Mouse (Mus musculus): ENCODE data around the gene Gm44965. TPM values are rescaled to one million over a fixed set of nuclear protein-coding genes. Genes with fewer than 3 reads are reported as not detected.

Gene Gm44965
- total RNA-seq, 2 experiments from 2014 or later = not detected

DNA sequence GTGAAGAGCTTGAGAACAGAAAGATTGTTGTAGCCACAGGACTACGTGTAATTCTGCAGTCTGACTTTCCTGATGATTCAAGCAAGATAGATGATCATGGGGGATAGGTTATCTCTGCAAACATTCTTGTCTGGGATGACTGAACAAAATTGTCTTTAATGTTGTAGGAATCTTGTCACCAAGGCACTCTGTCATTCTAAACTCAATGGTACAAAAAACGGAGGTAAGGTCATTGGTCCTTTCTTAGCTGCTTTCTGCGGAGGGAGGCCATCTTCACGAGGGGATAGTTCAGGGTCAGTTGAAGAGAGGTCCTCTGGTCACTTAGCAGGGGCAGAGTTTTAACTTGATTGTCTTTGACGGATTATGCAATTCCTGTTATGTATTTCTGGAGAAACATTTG is 15.0 kb upstream of the Gm44965 start:
- ATAC-seq (replicated peaks; ENCODE audit: poor library complexity) = no peak

DNA sequence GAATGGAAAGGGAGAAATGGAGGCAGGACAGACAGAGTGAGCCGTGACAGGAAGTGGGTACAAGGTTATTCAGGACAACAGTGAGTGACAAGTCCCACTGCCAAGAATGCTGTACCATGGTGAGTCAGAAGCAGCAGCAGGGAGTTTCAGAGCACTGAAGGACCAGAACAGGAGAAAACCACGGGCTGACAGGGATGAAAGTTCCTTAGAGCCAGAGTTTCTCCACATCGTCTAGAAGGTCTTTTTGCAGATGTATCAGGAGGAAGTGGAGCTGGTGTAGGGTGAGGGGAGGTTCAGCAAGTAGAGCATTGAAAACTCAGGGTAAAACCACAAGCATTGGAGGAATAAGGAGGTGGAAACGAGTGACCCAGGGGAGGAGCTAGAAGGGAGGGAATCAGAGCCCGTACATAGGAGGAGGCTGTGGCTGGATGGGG is 14.5 kb upstream of the Gm44965 start:
- peak; percentile 76 for ATAC-seq (replicated peaks; ENCODE audit: poor library complexity)

DNA sequence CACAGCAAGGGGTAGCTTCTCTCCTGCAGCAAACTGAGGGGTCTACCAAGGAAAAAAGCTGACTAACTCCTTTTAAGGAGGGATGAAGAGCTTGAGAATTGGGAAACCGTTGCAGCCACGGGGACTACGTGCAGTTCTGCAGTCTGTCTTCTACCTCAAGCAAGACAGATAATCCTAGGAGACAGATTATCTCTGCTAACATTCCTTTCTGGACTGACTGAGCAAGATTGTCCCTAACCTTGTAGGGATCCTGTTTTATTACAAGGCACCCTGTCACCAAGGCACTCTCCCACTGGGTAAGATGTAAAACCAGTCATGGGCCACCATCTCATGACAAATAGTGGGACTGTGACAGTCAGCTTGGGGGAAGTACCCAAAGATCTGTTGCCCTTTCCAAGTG is 12.5 kb upstream of the Gm44965 start:
- no peak for ATAC-seq (replicated peaks; ENCODE audit: poor library complexity)

DNA sequence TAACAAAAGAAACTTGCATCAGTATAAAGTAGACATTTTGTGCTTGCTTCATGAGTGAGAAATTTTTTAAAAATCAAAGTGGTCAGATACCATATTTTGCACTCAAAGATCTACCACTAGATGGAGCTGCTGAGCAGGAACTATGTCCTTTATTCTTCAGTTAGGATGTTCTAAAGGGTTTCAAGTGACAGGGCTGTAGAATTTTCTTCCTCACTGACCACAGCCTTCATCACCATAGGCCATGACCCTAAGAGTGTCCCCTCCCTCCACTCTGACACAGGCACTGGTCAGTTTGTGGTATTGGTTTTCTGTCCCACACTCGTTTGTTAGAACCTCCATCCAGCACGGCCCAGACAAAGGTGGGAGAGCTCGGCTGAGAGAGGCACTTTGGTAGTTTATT is 11.7 kb upstream of the Gm44965 start:
- ATAC-seq (replicated peaks; ENCODE audit: poor library complexity) = peak; percentile 74

DNA sequence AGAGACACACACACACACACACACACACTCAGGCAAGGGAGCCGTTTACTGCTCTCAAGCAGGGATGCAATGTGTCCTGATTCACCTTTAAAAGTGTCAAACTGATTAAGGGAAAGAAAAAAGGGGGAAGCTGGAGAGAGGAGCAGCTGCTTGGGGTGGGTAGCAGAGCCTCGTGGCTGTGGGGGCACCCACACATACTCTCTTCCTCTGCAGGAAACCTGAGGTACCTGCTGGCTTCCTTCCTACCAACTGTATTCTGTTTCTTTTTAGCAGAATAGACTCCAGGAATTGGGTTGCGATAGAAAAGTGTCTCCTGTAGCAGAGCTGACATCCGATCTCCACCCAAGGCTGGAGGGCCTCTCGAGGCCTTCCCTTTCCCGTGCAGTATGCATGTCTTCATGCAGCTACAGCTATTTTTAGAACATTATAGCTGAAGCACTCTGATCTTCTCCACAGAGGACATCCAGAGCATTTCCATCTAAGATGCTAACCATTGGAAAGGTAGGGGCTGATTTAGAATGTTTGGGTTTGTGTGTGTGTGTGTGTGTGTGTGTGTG is 4.5 kb upstream of the Gm44965 start, which contains the start of gene Gm45021:
Gm45021 (plus strand) TSS at position 417 of the 557 bp plus-strand sequence.
- 0 out of 2 replicates have a peak, but pooled peaks have one; percentile 7 for ATAC-seq (replicated peaks; ENCODE audit: poor library complexity)

DNA sequence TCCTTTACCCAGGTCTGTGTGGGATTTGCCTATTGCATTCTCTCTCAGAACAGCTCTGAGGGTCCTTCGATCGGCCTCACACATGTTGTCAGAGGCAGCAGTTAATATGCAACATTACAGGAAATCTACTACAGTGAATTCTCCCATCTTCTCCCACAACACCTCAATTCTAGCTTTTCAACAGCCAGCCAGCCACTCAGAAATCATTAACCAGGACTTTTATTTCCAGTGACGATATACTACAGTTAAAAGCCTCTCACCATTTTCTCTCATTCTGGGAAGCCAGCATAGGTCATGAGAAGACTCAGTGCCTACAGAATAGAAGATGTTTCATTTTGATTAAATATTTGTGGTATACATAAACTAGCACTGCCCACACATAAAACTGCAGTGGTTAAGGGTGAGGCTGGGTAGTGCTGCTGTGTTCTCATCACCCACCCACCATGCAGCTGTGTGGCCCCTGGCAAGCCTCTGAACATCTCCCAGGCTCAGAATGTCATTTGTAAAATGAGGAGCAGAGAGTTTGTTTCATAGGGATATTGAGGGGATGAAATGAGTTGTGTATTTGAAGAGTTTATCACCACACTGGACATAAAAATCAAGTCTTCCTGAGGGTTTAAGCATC is 2.4 kb upstream of the Gm44965 start:
- no peak for ATAC-seq (replicated peaks; ENCODE audit: poor library complexity)

DNA sequence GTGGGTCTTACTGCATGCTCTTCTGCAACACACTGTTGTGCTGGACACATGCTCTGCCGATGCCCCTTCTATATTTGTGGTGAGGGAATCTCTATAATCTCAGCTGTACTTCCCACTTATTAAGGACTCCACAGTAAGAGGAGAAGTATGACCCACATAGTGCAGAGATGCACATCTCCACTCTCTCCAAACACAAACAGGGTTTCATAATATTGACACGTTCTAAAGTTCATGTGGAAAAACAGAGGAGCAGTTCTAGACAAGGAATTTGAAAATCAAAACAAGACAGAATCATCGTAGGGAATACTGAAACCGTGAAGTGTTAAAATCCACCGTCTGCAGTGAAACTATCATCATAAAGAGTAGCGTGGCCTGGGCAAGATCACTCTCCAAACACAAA is 1.9 kb upstream of the Gm44965 start:
- no peak for ATAC-seq (replicated peaks; ENCODE audit: poor library complexity)

DNA sequence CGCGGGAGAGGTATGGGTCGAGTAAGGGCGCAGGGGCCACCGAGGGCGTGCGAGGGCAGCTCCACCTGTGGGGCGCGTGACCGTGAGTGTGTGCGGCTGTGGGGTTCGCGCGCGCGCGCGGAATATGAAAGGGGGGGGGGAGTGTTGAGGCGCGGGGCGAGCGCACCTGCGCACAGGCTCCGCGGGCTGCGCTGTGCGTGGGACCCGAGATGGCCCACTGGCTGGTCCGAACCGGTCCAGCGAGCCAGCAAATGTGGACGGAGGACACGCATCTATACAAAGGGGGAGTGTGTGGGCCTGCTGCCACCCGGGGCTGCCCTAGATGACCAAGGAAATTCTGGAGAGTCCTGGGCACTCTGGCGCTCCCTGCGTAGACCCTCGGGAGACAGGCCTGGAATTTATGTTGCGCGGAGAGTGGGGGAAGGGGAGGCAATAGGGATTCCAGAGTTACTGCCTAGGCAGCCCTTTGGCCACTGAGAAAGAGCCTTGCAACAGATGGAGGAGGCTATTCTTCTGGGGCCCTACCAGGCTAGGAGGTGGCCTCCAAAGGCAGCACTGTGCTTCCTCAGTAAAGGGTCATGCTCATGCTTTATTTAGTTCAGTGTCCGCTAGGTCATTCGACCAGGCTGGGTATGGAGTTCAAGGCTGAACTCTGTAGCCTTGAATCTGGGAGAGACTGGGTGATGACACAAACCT is 450 bp downstream of the Gm44965 start:
- peak; percentile 5; the same call in 1 of the 2 replicates for ATAC-seq (replicated peaks; ENCODE audit: poor library complexity)

DNA sequence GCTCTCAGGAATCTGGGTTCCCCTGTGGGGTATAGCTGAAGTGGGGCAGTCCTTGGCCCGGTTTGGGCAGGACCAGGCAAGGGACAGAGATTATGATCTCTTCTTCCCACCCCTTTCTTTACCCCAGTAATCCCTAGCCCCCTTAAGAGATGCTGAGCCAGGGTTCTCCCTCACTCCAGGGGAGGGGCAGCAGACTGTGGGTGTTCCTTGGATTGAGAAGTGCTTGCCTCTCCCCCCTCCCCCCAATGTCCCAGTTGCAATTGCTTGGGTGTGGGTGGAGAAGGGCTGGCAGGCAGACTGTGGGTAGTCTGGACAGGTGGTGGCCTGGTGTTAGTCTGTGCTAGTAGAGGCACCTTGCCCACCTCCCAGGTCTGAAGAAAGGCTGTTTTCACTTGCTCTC is 1.5 kb downstream of the Gm44965 start:
- no peak for ATAC-seq (replicated peaks; ENCODE audit: poor library complexity)

DNA sequence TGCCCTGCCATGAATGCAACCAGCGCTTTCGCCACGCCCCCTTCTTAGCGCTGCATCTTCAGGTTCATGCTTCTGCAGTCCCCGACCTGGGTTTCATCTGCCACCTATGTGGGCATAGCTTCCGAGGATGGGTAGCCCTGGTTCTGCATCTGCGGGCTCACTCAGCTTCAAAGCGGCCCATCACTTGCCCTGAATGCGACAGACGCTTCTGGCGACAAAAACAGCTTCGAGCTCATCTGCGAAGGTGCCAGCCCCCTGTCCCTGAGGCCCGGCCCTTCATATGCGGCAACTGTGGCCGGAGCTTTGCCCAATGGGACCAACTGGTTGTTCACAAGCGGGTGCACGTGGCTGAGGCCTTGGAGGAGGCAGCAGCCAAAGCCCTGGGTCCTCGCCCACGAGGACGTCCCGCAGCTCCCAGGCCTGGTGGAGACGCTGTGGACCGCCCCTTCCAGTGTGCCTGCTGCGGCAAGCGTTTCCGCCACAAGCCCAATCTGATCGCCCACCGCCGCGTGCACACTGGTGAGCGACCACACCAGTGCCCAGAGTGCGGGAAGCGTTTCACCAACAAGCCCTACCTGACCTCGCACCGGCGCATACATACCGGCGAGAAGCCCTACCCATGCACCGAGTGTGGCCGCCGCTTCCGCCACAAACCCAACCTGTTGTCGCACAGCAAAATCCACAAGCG is 2.9 kb downstream of the Gm44965 start:
- ATAC-seq (replicated peaks; ENCODE audit: poor library complexity) = no peak

DNA sequence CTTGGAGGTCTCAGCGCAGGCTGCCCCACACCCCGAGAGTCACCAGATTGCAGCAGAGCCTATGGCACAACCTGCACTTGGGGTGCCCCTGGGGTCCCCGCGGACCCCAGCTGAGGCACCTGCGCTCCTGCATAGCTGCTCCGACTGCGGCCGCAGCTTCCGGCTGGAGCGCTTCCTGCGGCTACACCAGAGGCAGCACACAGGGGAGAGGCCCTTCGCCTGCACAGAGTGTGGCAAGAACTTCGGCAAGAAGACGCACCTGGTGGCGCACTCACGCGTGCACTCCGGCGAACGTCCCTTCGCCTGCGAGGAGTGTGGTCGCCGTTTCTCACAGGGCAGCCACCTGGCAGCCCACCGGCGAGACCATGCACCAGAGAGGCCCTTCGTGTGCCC is 3.5 kb downstream of the Gm44965 start:
- ATAC-seq (replicated peaks; ENCODE audit: poor library complexity) = no peak

DNA sequence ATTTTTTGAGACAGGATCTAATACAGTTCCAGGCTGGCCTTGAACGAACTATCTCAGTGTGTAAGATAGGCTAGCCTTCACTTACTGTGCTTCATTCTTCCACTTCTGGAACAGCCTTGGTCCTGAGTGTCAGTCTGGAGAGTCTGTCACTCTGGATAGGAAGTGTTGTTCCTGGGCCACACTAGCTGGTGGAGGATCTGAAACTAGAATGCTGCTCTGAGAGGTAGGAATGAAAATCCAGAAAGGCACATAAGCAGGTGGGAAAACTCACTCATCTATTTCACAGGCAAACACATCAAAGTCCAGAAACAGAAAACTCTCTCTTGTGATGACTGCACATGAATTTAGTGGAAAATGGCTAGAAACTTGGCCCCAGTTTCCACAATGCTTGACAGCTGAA is 6.9 kb downstream of the Gm44965 start:
- no peak for ATAC-seq (replicated peaks; ENCODE audit: poor library complexity)

DNA sequence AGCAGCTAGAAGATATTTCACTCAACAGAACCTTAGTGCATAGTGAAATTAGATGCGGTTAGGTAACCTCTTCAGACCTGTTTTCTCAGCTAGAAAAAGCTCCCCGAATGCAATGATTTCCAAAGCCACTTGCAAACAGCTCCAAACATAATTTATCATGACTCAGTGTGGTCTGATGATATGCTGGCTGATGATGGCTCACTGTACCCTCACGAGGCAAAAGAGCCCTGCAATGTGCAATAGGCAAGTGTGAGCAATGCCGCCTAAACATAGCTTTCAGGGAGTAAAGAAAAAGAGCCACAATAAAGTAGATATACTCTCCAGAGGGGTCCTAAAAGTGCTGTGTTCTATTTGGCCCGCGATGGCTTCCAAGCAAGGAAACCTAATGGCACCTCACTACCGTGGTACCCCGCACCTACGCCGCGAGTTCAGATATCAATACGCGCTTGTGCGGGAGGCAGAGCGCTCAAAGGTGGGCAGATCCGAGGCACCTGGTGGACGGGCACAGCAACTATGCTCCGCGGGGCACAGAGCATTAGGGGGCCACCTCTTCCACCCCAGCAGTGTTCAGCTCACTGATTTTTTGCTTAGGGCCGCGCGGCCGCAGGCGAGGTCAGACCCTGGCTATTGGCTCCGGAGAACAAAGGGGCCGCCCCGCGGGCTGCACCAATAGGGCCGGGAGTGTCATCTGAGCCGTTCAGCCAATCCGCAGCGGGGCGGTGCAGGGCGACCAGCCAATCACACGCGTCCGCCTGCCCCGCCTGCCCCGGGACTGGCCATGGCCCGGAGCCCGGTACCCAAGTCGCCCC is 7.7 kb downstream of the Gm44965 start, which contains the start of gene Zfp775:
Zfp775 (plus strand) TSS at position 793 of the 809 bp plus-strand sequence.
- peak; percentile 98 for ATAC-seq (replicated peaks; ENCODE audit: poor library complexity)

DNA sequence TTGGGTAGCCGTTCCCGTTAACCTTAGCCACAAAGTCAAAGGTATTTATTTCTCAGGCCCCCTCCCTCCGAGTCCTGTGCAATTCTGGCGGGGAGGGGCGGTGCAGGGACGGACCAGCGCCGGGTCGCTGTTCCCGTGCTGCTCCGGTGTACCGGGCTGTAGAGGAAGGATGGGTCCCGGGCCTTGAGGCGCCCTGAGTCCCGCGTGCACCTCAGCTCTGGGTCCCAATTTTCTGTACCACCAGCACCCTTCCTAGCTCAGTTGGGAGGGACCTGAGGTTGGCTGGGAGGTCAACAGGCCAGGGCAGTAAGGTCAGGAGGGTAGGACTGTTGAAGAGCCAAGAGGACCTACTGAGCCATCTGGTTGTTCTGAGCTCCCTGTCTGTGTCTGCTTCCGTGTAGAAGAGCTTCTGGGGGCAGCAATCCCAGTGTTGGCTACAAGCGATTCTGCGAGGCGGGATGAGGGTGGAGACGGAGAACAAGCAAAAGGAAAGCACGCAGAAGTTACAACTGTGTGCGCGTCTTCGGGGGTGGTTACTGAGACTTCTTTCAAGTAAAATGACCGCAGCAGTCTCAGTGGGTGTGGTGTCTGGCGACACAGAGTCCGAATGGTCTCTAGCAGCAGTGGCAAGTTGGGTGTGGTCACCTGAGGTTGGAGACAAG is 8.5 kb downstream of the Gm44965 start:
- ATAC-seq (replicated peaks; ENCODE audit: poor library complexity) = peak; percentile 32

DNA sequence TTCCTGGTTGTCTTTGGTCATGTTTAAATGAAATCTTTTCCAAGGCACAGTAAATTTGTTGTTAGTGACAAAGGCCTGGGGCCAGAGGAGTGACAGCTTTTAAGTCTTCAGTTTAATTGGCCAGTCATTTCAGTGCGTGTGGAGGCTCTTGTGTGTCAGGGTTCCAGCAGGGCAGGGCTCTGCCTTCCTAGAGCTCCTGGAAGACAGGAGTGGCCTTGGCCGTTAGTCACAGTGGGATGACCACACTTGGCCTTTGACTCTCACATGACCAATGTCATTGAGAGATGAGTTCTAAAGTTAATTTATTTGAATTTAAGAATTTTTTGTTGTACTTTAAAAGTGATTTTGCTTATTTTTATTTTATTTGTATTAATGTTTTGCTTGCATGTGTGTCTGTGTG is 14.4 kb downstream of the Gm44965 start:
- ATAC-seq (replicated peaks; ENCODE audit: poor library complexity) = no peak

DNA sequence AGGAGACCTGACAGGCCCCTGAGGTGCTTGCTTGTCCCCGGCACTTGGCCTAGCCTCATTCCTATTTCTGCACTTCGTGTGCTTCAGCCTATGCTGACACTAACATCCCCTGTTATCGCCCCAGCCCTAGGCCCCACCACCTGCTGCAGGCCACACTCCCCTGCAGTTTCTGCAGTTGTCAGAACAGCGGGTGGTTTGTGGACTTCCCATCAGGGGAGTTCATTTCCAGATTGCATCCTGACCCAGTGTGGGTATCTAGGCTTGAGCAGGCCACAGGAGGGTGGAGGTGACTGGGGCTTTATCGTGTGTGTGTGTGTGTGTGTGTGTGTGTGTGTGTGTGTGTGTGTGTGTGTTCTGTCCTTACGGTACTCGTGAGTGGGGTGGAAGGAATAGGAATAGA is 15.8 kb downstream of the Gm44965 start:
- ATAC-seq (replicated peaks; ENCODE audit: poor library complexity) = peak; percentile 44

DNA sequence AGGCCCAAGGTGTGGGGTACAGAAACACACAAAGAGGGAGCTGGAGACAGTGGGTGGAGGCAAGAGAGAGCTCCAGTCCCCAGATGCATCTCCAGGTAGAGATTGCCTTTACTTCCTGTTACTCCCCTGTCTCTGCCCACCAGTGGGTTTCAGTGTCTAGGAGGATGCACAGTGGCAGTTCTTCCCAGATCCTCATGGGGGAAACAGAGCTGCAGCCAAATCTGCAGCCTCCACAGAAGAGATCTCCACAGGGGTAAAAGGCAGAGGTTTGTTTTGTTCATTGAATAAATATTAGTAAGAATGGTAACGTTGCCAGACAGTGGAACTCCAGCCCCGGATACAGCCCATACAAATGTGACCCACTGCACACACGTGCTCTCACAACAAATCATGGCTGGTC is 16.9 kb downstream of the Gm44965 start:
- ATAC-seq (replicated peaks; ENCODE audit: poor library complexity) = no peak

DNA sequence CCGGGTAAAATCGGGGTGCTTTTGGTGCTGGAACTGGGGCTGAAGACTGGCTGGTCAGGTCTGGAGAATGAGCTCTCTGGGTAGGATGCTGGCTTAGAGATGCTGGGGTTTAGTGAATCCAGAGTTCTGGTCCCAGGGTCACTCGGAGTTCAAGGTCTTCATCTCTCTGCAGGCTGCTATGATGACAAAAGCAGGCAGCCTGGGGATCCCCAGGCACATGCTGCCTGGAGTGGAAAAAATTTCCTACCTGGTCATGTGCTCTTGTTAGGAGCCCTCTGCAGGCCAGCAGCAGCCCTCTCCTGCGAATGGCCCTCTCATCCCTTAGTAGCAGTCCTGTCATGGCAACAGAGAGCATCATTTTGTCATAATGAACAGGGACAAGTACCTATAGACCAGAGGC is 19.7 kb downstream of the Gm44965 start:
- ATAC-seq (replicated peaks; ENCODE audit: poor library complexity) = no peak

DNA sequence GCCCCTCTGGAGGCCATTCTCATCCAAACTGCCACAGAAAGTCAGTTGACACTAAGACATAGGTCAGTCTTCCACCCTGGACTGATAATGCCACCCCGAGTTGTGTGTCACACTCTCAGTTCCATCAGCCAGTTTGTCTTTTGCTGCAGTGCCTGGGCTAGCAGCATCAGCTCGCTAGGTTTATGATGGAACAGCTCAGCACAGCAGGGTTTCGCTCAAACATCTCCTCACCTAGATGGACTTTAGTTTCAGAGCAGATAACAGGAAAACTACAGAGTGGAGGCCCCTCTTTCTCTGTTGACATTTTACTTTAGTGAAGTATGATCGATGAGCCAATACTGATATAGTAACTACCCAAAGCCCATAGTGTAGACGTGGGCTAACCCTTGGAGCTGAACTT is 21.0 kb downstream of the Gm44965 start:
- ATAC-seq (replicated peaks; ENCODE audit: poor library complexity) = no peak

DNA sequence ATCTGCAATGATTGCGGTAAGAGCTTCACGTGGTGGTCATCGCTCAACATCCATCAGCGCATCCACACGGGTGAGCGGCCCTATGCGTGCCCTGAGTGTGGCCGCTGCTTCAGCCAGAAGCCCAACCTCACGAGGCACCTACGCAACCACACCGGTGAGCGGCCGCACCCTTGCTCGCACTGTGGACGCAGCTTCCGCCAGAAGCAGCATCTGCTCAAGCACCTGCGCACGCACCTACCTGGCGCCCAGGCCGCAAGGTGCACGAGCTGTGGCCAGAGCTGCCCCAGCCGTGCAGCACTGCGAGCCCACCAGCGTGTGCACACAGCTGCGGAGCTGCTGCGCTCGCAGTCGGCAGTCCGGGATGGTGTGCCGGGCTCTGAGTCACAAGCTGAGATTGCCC is 26.3 kb downstream of the Gm44965 start:
- no peak for ATAC-seq (replicated peaks; ENCODE audit: poor library complexity)
